Mouse (Mus musculus) limb, embryonic 14.5 days (tissue): ENCODE results near the gene Pknox1. TPM values are rescaled to one million over a fixed set of nuclear protein-coding genes. Genes with fewer than 3 reads are reported as not detected.
A peak's percentile ranks its signal among the peaks of the same experiment; 100 is the strongest.

Experiments
- ATAC-seq: fragments of 200-750 bp; cut with Nextera tagmentation; 2 replicates; pipeline ENCODE4 v1.8.0; 2017; ENCODE audit warnings: low read depth, moderate number of reproducible peaks, moderate TSS enrichment; ENCODE audit not compliant: low FRiP score
- DNase-seq: peaks from one replicate; pipeline ENCODE4 v3.0.0-alpha.2; 2015; ENCODE audit warnings: low spot score
- H3K27ac ChIP-seq: fragments of 300-500 bp; sonication (generic); replicated peaks from 2 replicates; pipeline ENCODE4 v1.5.1; 2014; ENCODE audit warnings: low read depth, mild to moderate bottlenecking, low read length, moderate library complexity, mixed read lengths
- H3K27me3 ChIP-seq: fragments of 300-500 bp; sonication (generic); 2 replicates; pipeline ENCODE4 v1.6.1; 2014; ENCODE audit warnings: low read length, mixed read lengths; ENCODE audit not compliant: control insufficient read depth, insufficient read depth
- H3K36me3 ChIP-seq: fragments of 300-500 bp; sonication (generic); 2 replicates; pipeline ENCODE4 v1.6.1; 2014; ENCODE audit warnings: mild to moderate bottlenecking, low read length, moderate library complexity, mixed read lengths; ENCODE audit not compliant: control insufficient read depth, insufficient read depth
- H3K4me1 ChIP-seq: fragments of 300-500 bp; sonication (generic); 2 replicates; pipeline ENCODE4 v1.6.1; 2014; ENCODE audit warnings: antibody characterized with exemption, low read length, mixed read lengths; ENCODE audit not compliant: control insufficient read depth, insufficient read depth
- H3K4me2 ChIP-seq: fragments of 300-500 bp; sonication (generic); replicated peaks from 2 replicates; pipeline ENCODE4 v1.6.1; 2014; ENCODE audit warnings: low read depth, mild to moderate bottlenecking, low read length, moderate library complexity; ENCODE audit not compliant: severe bottlenecking
- H3K4me3 ChIP-seq: fragments of 300-500 bp; sonication (generic); replicated peaks from 2 replicates; pipeline ENCODE4 v1.5.1; 2014; ENCODE audit warnings: low read length
- H3K9ac ChIP-seq: fragments of 300-500 bp; sonication (generic); 2 replicates; pipeline ENCODE4 v1.6.1; 2014; ENCODE audit warnings: mild to moderate bottlenecking, low read depth, low read length, moderate library complexity; ENCODE audit not compliant: severe bottlenecking
- H3K9me3 ChIP-seq: fragments of 300-500 bp; sonication (generic); 2 replicates; pipeline ENCODE4 v1.6.1; 2016; ENCODE audit warnings: low read length; ENCODE audit not compliant: control insufficient read depth
- POLR2A ChIP-seq: fragments of 200-500 bp; IDR thresholded peaks from 2 replicates; pipeline ENCODE4 v1.8.0; 2012; ENCODE audit warnings: inconsistent platforms, mild to moderate bottlenecking, moderate library complexity, borderline replicate concordance; ENCODE audit not compliant: insufficient read depth, insufficient read length; ENCODE audit errors: extremely low read depth
- WGBS: fragments of 180-500 bp; shearing (Covaris S2); extraction: QIAGEN DNeasy Blood & Tissue Kit; methylation state at CpG from one replicate; pipeline ENCODE4 v1.1.7; 2014; 5-methylcytosine and 5-hydroxymethylcytosine counted together
- polyA plus RNA-seq, 2 experiments: library from polyadenylated mRNA; depleted of rRNA in 1 of 2; stranded (reverse) in 1 of 2; unstranded in 1 of 2; fragments of >200 nt; fragmentation: Nextera tagmentation in 1 of 2; extraction: Ambion mirVana in 1 of 2; gene quantifications; 2 replicates each; pipeline versions ENCODE4 v1.2.1 to v1.2.3; 2012 to 2014

The Pknox1 gene
- polyA plus RNA-seq, 2 experiments, result 30.1 to 35.8 TPM

DNA sequence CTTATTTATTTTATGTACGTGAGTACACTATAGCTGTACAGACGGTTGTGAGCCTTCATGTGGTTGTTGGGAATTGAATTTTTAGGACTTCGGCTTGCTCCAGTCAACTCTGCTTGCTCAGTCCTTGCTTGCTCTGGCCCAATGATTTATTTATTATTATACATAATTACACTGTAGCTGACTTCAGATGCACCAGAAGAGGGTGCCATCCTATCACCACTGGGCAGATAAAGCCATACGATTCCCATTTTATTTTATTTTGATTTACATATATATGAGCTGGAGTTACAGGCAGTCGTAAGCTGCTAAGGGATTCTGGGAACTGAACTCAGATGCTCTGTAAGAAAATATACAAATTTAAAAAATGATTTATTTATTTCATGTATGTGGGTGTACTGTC, 7.2 kb downstream of the Pknox1 start:
- no peaks in the 10 kb centered on the region for H3K9me3 ChIP-seq
- 89% methylated on average over 5 of the region's 5 CpGs for WGBS
- H3K36me3 ChIP-seq, result no peaks in the 10 kb centered on the region
- TF ChIP-seq POLR2A, result no peak
- no peak overlapping the region for H3K9ac ChIP-seq
- H3K4me3 ChIP-seq, result no peak overlapping the region
- no peaks in the 10 kb centered on the region for H3K27me3 ChIP-seq
- DNase-seq, result no peak
- H3K4me2 ChIP-seq, result no peak overlapping the region
- no peak overlapping the region for H3K27ac ChIP-seq
- no peak for ATAC-seq
- H3K4me1 ChIP-seq, result peaks cover 13% of the 10 kb centered on the region

DNA sequence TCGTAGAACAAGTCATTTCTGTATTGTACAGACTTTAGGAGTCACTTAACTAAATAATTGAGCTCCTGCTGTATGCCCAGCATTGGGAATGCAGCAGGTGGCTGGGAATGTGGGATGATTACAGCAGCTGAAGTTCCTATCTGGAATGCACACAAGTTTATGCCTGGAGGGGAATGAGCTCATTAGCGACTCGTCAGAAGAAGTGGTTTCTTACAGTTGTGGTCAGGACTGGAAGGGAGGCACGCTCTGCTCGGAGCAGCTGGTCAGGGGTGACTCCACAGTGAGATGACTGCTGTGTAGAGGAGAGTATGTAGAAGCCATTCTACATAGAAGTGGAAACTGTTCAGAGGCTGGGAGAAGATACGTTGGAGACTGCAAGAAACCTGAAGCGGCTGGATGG, 10.1 kb downstream of the Pknox1 start:
- Histone ChIP-seq H3K4me3 (no peak overlapping the region), H3K4me1 (no peaks in the 10 kb centered on the region), H3K36me3 (no peaks in the 10 kb centered on the region), H3K9me3 (no peaks in the 10 kb centered on the region), H3K9ac (no peak overlapping the region), H3K4me2 (no peak overlapping the region), H3K27me3 (no peaks in the 10 kb centered on the region), H3K27ac (no peak overlapping the region)
- DNase-seq, result peak; percentile 21
- TF ChIP-seq POLR2A, result no peak
- WGBS, result 55% methylated on average over 7 of the region's 7 CpGs
- peak; percentile 47; the same call in 1 of the 2 replicates for ATAC-seq

DNA sequence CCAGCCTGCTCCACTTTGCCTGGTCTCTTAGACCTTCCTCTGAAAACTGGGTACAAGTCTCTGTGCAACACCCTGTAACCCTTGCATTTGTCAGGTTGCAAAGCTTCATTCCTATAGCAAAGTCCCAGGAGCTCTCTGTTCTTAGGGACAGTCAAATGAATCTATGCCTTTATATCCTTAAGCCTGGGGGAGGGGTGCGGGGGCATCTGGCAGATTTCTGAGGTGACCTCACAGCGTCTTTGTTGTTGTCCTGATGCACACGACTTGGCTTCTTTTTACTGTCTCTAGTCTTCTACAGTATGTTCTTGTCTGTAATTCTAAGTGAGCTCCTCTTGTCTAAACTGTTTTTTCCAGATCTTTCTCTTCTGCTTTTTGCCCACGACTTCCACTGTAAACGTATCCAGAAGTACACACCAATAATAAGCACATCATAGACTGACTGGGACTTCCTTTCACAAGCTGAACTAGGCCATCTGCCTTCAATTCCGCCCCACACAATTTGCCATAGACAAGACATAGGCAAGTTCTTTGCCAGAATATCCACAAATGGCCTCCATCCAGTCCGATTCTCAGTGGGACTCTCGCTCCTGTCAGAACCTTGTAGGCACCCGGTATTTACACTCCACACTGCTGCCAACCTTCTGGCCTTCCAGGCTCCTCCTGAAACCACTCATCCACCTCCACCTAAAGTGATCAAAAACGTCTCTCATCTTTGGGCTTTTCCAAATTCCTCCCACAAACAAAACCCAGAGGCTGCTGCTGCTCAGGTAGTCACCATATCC, 12.1 kb downstream of the Pknox1 start:
- Histone ChIP-seq H3K9ac (no peak overlapping the region), H3K4me2 (no peak overlapping the region), H3K27ac (no peak overlapping the region), H3K4me3 (no peak overlapping the region), H3K4me1 (peaks cover 7% of the 10 kb centered on the region; the same call in 1 of the 2 replicates), H3K27me3 (no peaks in the 10 kb centered on the region), H3K9me3 (no peaks in the 10 kb centered on the region), H3K36me3 (no peaks in the 10 kb centered on the region)
- WGBS, result 82% methylated on average over 10 of the region's 10 CpGs
- DNase-seq, result no peak
- ATAC-seq, result no peak
- no peak for TF ChIP-seq POLR2A

DNA sequence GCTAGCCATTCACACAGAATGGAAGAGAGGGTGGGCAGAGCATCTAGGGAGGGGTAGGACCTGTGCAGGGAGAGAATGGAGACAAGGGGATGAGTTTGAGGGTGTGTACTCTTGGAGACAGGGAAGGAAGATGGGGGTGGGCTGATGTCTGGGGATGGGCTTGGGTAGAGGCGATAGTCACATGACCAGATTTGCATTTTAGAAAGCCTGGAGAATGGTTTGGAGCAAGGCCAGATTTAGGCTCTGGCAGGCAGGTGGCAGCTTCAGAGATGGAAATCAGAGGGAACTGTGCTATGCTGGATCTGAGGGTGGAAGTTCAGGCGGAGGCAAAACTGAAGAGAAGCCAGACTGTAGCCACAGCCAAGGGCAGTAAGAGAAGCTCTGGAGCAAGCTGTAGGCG, 15.8 kb downstream of the Pknox1 start:
- Histone ChIP-seq H3K4me1 (peaks cover 13% of the 10 kb centered on the region; the same call in 1 of the 2 replicates), H3K9ac (no peak overlapping the region), H3K4me3 (no peak overlapping the region), H3K36me3 (peaks cover 7% of the 10 kb centered on the region), H3K9me3 (no peaks in the 10 kb centered on the region), H3K27me3 (no peaks in the 10 kb centered on the region), H3K4me2 (no peak overlapping the region), H3K27ac (no peak overlapping the region)
- TF ChIP-seq POLR2A, result no peak
- 56% methylated on average over 3 of the region's 3 CpGs for WGBS
- DNase-seq, result no peak
- no peak for ATAC-seq

DNA sequence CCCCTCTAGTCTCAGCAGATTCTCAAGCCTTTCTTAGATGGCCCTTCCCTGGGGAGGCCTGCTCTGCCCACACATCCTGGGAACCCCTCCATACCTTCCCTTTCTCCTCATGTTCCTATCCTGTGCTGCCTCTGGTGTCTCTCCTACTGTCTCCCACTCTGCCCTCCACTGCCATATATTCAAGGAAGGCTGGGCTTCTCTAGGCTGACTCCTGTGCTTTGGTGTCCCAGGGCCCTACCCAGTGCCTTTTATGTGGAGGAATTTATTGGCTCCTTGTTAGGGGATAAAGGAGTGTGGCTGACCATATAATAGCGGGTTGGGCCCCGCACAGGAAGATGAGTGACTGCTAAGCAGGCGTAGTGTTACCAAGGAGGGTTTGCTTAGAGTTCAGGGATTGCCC, 18.7 kb downstream of the Pknox1 start:
- H3K27ac ChIP-seq, result no peak overlapping the region
- H3K9ac ChIP-seq, result no peak overlapping the region

More for the DNA sequence above, 18.7 kb downstream of the Pknox1 start:
- WGBS, result 14% methylated on average over 3 of the region's 3 CpGs
- no peak; the same call in 1 of the 2 replicates for ATAC-seq
- H3K27me3 ChIP-seq, result no peaks in the 10 kb centered on the region
- H3K36me3 ChIP-seq, result peaks cover 10% of the 10 kb centered on the region
- H3K4me1 ChIP-seq, result peaks cover 13% of the 10 kb centered on the region; the same call in 1 of the 2 replicates
- no peak overlapping the region for H3K4me2 ChIP-seq
- H3K9me3 ChIP-seq, result no peaks in the 10 kb centered on the region
- no peak for DNase-seq
- no peak overlapping the region for H3K4me3 ChIP-seq
- no peak for TF ChIP-seq POLR2A
